Mouse (Mus musculus): ENCODE results near the gene Mst1r. TPM values are rescaled to one million over a fixed set of nuclear protein-coding genes. Genes with fewer than 3 reads are reported as not detected.

Mst1r gene
- polyA plus RNA-seq, 1 experiment = 0.02 TPM

DNA sequence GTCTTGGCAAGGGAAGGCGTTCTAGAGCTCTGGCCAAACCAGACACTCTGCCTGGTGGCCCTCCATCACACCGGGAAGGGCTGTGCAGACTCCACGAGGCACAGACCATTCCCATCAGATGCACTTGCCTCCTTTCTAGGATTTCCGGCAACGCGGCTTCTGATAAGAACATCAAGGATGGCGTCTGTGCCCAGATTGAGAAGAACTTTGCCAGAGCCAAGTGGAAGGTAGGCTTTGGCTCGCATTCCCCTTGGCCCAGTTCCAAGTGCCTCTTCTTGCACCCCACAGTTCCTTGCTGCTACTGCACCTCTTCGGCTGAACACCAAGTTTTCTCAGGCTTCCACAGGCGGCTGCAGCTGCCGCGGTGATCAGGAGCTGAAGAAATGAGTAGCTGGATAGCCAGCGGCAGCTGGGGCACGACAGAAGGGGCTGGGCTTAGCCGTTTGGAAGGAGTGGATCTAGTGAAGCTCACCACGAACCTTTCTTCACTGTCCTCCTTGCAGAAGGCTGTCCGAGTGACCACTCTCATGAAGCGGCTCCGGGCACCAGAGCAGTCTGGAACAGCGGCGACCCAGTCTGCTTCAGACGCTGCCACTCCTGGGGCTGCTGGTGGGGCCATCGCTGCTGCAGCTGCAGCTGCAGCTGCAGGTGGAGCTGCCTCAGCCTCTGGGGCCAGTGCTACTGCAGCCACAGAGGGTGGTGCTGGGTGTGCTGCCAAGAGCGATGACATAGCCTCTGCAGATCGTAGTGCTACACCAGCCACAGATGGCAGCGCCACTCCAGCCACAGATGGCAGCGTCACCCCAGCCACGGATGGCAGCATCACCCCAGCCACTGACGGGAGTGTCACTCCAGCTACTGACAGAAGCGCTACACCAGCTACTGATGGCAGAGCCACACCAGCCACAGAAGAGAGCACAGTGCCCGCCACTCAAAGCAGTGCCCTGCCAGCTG lies 40.8 kb downstream of the Mst1r start:
- H3K79me3 ChIP-seq (ENCODE audit: low read depth) = peaks cover 9% of the 10 kb centered on the region
- peaks cover 18% of the 10 kb centered on the region for H3K79me2 ChIP-seq (ENCODE audit: control insufficient read depth, insufficient read depth)

GRCm38 (mm10) chr9:107949184-107949921 lies 42.7 kb downstream of the Mst1r start:
- no peaks in the 10 kb centered on the region for H3K36me3 ChIP-seq (ENCODE audit: control insufficient read depth, insufficient read depth)
- H3K4me3 ChIP-seq (ENCODE audit: insufficient read depth, poor library complexity, severe bottlenecking) = no peak overlapping the region
- H3ac ChIP-seq (ENCODE audit: control insufficient read depth, insufficient read length, low read depth) = no peak overlapping the region
- no peak for TF ChIP-seq CTCF (IDR thresholded peaks at IDR 0.05; ENCODE audit: control insufficient read depth, insufficient read depth, insufficient read length)
- TF ChIP-seq MYOG (IDR thresholded peaks at IDR 0.05; ENCODE audit: control insufficient read depth, extremely low read depth, insufficient read length) = no peak
- TF ChIP-seq MYOD1 (IDR thresholded peaks at IDR 0.05; ENCODE audit: control insufficient read depth, insufficient read length, low read depth) = no peak
- no peak for TF ChIP-seq FOSL1 (IDR thresholded peaks at IDR 0.05; ENCODE audit: insufficient read depth, low read length, poor library complexity, severe bottlenecking)
- peaks cover 36% of the 10 kb centered on the region for H3K79me2 ChIP-seq (ENCODE audit: control insufficient read depth, insufficient read depth)
- peaks cover 22% of the 10 kb centered on the region for H3K79me3 ChIP-seq (ENCODE audit: low read depth)
- H3K27me3 ChIP-seq (ENCODE audit: control insufficient read depth, insufficient read depth, insufficient read length) = no peaks in the 10 kb centered on the region

More for the DNA sequence above, 40.8 kb downstream of the Mst1r start:
- Histone ChIP-seq H3K4me3 (ENCODE audit: insufficient read depth, poor library complexity, severe bottlenecking) (no peak overlapping the region), H3K27me3 (ENCODE audit: control insufficient read depth, insufficient read depth, insufficient read length) (no peaks in the 10 kb centered on the region), H3ac (ENCODE audit: control insufficient read depth, insufficient read length, low read depth) (peak overlapping the region; percentile 37), H3K36me3 (ENCODE audit: control insufficient read depth, insufficient read depth) (no peaks in the 10 kb centered on the region)
- TF ChIP-seq FOSL1 (IDR thresholded peaks at IDR 0.05; ENCODE audit: insufficient read depth, low read length, poor library complexity, severe bottlenecking) = no peak
- no peak for TF ChIP-seq MYOD1 (IDR thresholded peaks at IDR 0.05; ENCODE audit: control insufficient read depth, insufficient read length, low read depth)
- TF ChIP-seq USF1 (IDR thresholded peaks at IDR 0.05; ENCODE audit: low read depth) = no peak
- TF ChIP-seq CTCF (IDR thresholded peaks at IDR 0.05; ENCODE audit: control insufficient read depth, insufficient read depth, insufficient read length) = no peak
- no peak for TF ChIP-seq CEBPB (IDR thresholded peaks at IDR 0.05; ENCODE audit: low read depth)
- TF ChIP-seq MYOG (IDR thresholded peaks at IDR 0.05; ENCODE audit: control insufficient read depth, extremely low read depth, insufficient read length) = no peak
- TF ChIP-seq MAX (IDR thresholded peaks at IDR 0.05) = no peak

DNA sequence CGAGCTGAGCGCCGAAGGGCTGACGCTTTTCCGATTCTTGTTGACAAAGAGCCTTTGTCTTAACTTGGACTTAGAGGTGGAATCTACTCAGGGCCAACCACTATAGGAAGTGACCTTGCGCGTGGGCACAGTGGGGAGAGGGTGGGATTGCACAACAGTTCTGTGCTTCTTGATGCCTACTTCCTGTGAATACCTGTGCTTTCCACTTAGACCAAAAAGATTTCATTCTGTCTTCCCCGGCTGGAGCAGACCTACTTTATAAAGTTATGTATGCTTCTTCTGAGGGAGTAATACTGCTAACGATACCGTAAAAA lies 43.2 kb downstream of the Mst1r start, which contains the start of gene Traip:
Gene Traip, plus strand, starts transcription at position 215 of the 314 bp plus-strand sequence.
- peak within 1 kb of the TSS; percentile 78 for H3K4me3 ChIP-seq (ENCODE audit: insufficient read depth, poor library complexity, severe bottlenecking)

DNA sequence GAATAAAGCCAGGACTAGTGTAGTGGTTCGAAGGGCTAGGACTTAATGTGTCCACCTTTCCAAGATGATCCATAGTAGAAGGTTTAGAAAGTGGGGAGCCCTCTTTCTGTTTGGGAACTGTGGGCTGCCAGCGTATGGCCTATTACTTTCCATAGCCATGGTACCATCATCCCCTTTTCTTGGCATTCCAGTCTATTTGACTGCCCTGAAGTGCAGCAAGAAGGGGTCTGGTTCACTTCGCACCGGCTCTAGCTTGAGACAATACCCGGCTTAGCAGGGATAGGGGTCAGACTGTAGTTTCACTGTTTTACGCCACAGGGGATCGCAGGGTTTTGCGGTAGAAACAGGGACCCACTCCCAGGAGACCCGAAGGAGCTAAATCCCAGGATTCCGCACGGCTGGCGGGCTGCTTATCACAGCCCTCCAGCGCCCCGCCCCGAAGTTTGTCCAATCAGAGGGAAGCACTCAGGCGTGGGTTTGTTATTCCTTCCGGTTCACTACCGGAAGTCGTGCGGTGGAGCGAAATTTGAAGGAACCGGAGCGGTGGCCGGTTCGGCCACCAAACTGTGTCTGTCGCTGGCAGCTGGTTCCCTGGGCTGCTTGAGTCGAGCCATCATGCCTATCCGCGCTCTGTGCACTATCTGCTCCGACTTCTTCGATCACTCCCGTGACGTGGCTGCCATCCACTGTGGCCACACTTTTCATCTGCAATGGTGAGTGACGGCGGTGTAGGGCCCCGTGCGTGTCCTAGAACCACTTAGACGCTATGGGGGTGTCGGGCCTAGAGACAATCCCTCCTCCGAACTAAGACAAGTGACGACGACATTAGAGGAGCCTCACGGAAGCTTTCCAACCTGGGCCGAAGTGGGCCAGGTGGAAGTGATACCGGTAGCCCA lies 44.0 kb downstream of the Mst1r start:
- peak overlapping the region; percentile 78 for H3K4me3 ChIP-seq (ENCODE audit: insufficient read depth, poor library complexity, severe bottlenecking)
- no peaks in the 10 kb centered on the region for H3K36me3 ChIP-seq (ENCODE audit: control insufficient read depth, insufficient read depth)
- no peaks in the 10 kb centered on the region for H3K27me3 ChIP-seq (ENCODE audit: control insufficient read depth, insufficient read depth, insufficient read length)
- peaks cover 49% of the 10 kb centered on the region for H3K79me2 ChIP-seq (ENCODE audit: control insufficient read depth, insufficient read depth)
- TF ChIP-seq CTCF (IDR thresholded peaks at IDR 0.05; ENCODE audit: control insufficient read depth, insufficient read depth, insufficient read length) (no peak), MAX (IDR thresholded peaks at IDR 0.05) (peak; percentile 82)
- H3ac ChIP-seq (ENCODE audit: control insufficient read depth, insufficient read length, low read depth) = peak overlapping the region; percentile 80
- peaks cover 29% of the 10 kb centered on the region for H3K79me3 ChIP-seq (ENCODE audit: low read depth)

More for the DNA sequence above, 43.2 kb downstream of the Mst1r start, which contains the start of gene Traip:
- H3K79me2 ChIP-seq (ENCODE audit: control insufficient read depth, insufficient read depth) = peaks cover 41% of the 10 kb centered on the region
- TF ChIP-seq MYOD1 (IDR thresholded peaks at IDR 0.05; ENCODE audit: control insufficient read depth, insufficient read length, low read depth) (no peak), MAX (IDR thresholded peaks at IDR 0.05) (no peak), FOSL1 (IDR thresholded peaks at IDR 0.05; ENCODE audit: insufficient read depth, low read length, poor library complexity, severe bottlenecking) (no peak), CTCF (IDR thresholded peaks at IDR 0.05; ENCODE audit: control insufficient read depth, insufficient read depth, insufficient read length) (no peak)
- H3K79me3 ChIP-seq (ENCODE audit: low read depth) = peaks cover 26% of the 10 kb centered on the region
- H3K36me3 ChIP-seq (ENCODE audit: control insufficient read depth, insufficient read depth) = no peaks in the 10 kb centered on the region
- no peaks in the 10 kb centered on the region for H3K27me3 ChIP-seq (ENCODE audit: control insufficient read depth, insufficient read depth, insufficient read length)
- peak within 1 kb of the TSS; percentile 80 for H3ac ChIP-seq (ENCODE audit: control insufficient read depth, insufficient read length, low read depth)

DNA sequence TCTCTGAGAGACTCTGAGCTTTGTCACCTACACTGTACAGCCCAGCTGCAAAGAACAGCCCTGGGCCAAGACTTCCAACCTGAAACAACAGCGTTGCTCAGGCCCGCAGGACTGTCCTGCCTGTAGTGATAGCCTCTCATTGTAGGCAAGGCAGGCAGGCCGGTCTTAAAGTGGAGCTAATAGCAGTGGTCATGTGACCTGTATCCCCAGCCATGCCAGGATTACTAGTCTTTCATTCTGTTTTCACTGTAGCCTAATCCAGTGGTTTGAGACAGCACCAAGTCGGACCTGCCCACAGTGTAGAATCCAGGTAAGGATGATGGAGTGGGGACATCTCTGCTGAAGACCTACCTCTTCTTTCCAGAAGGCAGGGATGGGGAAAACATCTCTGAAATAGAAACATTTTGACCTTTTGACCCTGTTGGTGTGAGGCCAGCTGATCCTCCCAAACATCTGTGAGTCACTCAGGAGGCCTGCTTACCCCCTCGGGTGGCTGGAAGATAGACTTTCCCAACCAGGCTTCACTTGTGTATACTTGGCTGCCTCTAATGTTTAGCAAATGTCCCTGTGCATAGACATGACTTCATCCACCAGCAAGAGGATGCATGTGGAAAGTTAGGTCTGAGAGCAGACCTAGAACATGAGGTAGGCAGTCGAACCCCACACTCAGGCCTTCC lies 49.1 kb downstream of the Mst1r start:
- Histone ChIP-seq H3K79me3 (ENCODE audit: low read depth) (peaks cover 29% of the 10 kb centered on the region), H3K4me3 (ENCODE audit: insufficient read depth, poor library complexity, severe bottlenecking) (no peak overlapping the region), H3ac (ENCODE audit: control insufficient read depth, insufficient read length, low read depth) (no peak overlapping the region), H3K27me3 (ENCODE audit: control insufficient read depth, insufficient read depth, insufficient read length) (no peaks in the 10 kb centered on the region), H3K36me3 (ENCODE audit: control insufficient read depth, insufficient read depth) (peaks cover 17% of the 10 kb centered on the region), H3K79me2 (ENCODE audit: control insufficient read depth, insufficient read depth) (peaks cover 51% of the 10 kb centered on the region)
- no peak for TF ChIP-seq MYOD1 (IDR thresholded peaks at IDR 0.05; ENCODE audit: control insufficient read depth, insufficient read length, low read depth)
- TF ChIP-seq CEBPB (IDR thresholded peaks at IDR 0.05; ENCODE audit: low read depth) = no peak
- TF ChIP-seq MAX (IDR thresholded peaks at IDR 0.05) = no peak
- TF ChIP-seq USF1 (IDR thresholded peaks at IDR 0.05; ENCODE audit: low read depth) = peak; percentile 59
- no peak for TF ChIP-seq FOSL1 (IDR thresholded peaks at IDR 0.05; ENCODE audit: insufficient read depth, low read length, poor library complexity, severe bottlenecking)
- no peak for TF ChIP-seq CTCF (IDR thresholded peaks at IDR 0.05; ENCODE audit: control insufficient read depth, insufficient read depth, insufficient read length)
- no peak for TF ChIP-seq MYOG (IDR thresholded peaks at IDR 0.05; ENCODE audit: control insufficient read depth, extremely low read depth, insufficient read length)

All from C2C12 (cell line).